Mouse (Mus musculus) liver, adult 2 months (tissue): Measurements from ENCODE around the gene Pet117. TPM values are rescaled to one million over a fixed set of nuclear protein-coding genes. Genes with fewer than 3 reads are reported as not detected.

ENCODE experiments used
- DNase-seq: peaks from one replicate; pipeline ENCODE4 v3.0.0-alpha.2; 2011; ENCODE audit warnings: low read depth, low spot score; ENCODE audit errors: extremely low read depth
- H3K27ac ChIP-seq: fragments of 200-500 bp; replicated peaks from 2 replicates; pipeline ENCODE4 v1.5.1; 2012; ENCODE audit warnings: low read depth, mild to moderate bottlenecking, control low read depth, inconsistent platforms, low read length; ENCODE audit not compliant: insufficient read depth
- H3K27me3 ChIP-seq: fragments of 200-500 bp; 2 replicates; pipeline ENCODE4 v1.6.1; 2012; ENCODE audit warnings: mild to moderate bottlenecking, moderate library complexity, low read length, inconsistent platforms; ENCODE audit not compliant: control insufficient read depth, insufficient read depth
- H3K36me3 ChIP-seq: fragments of 200-500 bp; 2 replicates; pipeline ENCODE4 v1.6.1; 2012; ENCODE audit warnings: low read length, inconsistent platforms; ENCODE audit not compliant: control insufficient read depth, insufficient read depth
- H3K4me1 ChIP-seq: fragments of 200-500 bp; 2 replicates; pipeline ENCODE4 v1.6.1; 2011; ENCODE audit warnings: low read length; ENCODE audit not compliant: control insufficient read depth, insufficient read depth
- H3K4me3 ChIP-seq: fragments of 200-500 bp; 2 replicates; pipeline ENCODE4 v1.5.1; 2011; ENCODE audit warnings: low read depth, mild to moderate bottlenecking, control low read depth, low read length, moderate library complexity; ENCODE audit not compliant: insufficient read depth
- H3K79me2 ChIP-seq: fragments of 200-500 bp; 2 replicates; pipeline ENCODE4 v1.6.1; 2012; ENCODE audit warnings: inconsistent platforms, mild to moderate bottlenecking, low read length, moderate library complexity; ENCODE audit not compliant: control insufficient read depth, insufficient read depth
- H3K9ac ChIP-seq: fragments of 200-500 bp; 2 replicates; pipeline ENCODE4 v1.6.1; 2012; ENCODE audit warnings: low read depth, mild to moderate bottlenecking, control low read depth, inconsistent platforms, low read length
- CTCF ChIP-seq: fragments of 200-500 bp; IDR thresholded peaks from 2 replicates; pipeline ENCODE4 v1.5.1; 2011; ENCODE audit warnings: low read depth, low read length, control low read depth
- POLR2A ChIP-seq: fragments of 200-500 bp; IDR thresholded peaks from 2 replicates; pipeline ENCODE4 v1.6.1; 2011; ENCODE audit warnings: low read length, control low read depth; ENCODE audit not compliant: insufficient read depth; ENCODE audit errors: extremely low read depth
- WGBS: fragments of 180-500 bp; shearing (Covaris S2); methylation state at CpG from one replicate; pipeline ENCODE4 v1.1.7; 2018; 5-methylcytosine and 5-hydroxymethylcytosine counted together
- polyA plus RNA-seq: library from polyadenylated mRNA; depleted of rRNA; stranded (reverse); fragments of >200 nt; gene quantifications from 2 replicates; pipeline ENCODE4 v1.2.3, GENCODE M21; 2012; rRNA removed
- total RNA-seq: library from RNA; depleted of rRNA; stranded (reverse); fragments of >200 nt; gene quantifications from 2 replicates; pipeline ENCODE4 v1.2.3, GENCODE M21; 2014; rRNA removed

Gene Pet117
- total and polyA plus RNA-seq, 2 experiments, result not detected

- no peak for DNase-seq
- no peaks in the 10 kb centered on the region for H3K79me2 ChIP-seq
- no peaks in the 10 kb centered on the region for H3K27me3 ChIP-seq
- no peaks in the 10 kb centered on the region for H3K4me1 ChIP-seq
- no peak overlapping the region for H3K4me3 ChIP-seq
- WGBS, result 74% methylated on average over 8 of the region's 8 CpGs
- H3K9ac ChIP-seq, result no peak overlapping the region
- TF ChIP-seq POLR2A (no peak), CTCF (no peak)
- H3K36me3 ChIP-seq, result no peaks in the 10 kb centered on the region
- H3K27ac ChIP-seq, result no peak overlapping the region
Observed at GRCm38 (mm10) chr2:144416859-144417258, 48.1 kb downstream of the Pet117 start.

- Histone ChIP-seq H3K27me3 (no peaks in the 10 kb centered on the region), H3K36me3 (no peaks in the 10 kb centered on the region), H3K27ac (no peak overlapping the region), H3K9ac (no peak overlapping the region), H3K79me2 (no peaks in the 10 kb centered on the region), H3K4me3 (no peak overlapping the region), H3K4me1 (no peaks in the 10 kb centered on the region)
- DNase-seq, result no peak
- 45% methylated on average over 2 of the region's 2 CpGs for WGBS
- TF ChIP-seq CTCF, result no peak
- no peak for TF ChIP-seq POLR2A
Observed at GRCm38 (mm10) chr2:144418062-144418461, 49.3 kb downstream of the Pet117 start.

GRCm38 (mm10) chr2:144422094-144422675, 53.4 kb downstream of the Pet117 start:
- Histone ChIP-seq H3K9ac (no peak overlapping the region), H3K4me1 (no peaks in the 10 kb centered on the region), H3K79me2 (no peaks in the 10 kb centered on the region), H3K27me3 (no peaks in the 10 kb centered on the region), H3K27ac (no peak overlapping the region), H3K36me3 (no peaks in the 10 kb centered on the region), H3K4me3 (no peak overlapping the region)
- no peak for DNase-seq
- TF ChIP-seq CTCF (no peak), POLR2A (no peak)
- WGBS, result 78% methylated on average over 10 of the region's 10 CpGs

Other genes with a start within 250 kb of the Pet117 start
- 6.8 and 7.2 TPM in 2 replicates for gene Mgme1, start 98.3 kb upstream of the Pet117 start, total RNA-seq
- 3.0 and 3.5 TPM in 2 replicates for gene Mgme1, start 98.3 kb upstream of the Pet117 start, polyA plus RNA-seq
- gene Snx5, start 98.1 kb upstream of the Pet117 start, total RNA-seq, result 60.3 and 62.4 TPM in 2 replicates
- gene Snx5, start 98.1 kb upstream of the Pet117 start, polyA plus RNA-seq, result 17.2 and 21.8 TPM in 2 replicates
- gene Ovol2, start 36.9 kb upstream of the Pet117 start, total RNA-seq, result 0.18 TPM in 1 of 2 replicates, not detected in the other
- gene Ovol2, start 36.9 kb upstream of the Pet117 start, polyA plus RNA-seq, result not detected in 2 replicates
- 10.2 and 16.4 TPM in 2 replicates for gene Kat14, start within 50 bp of the Pet117 start, total RNA-seq
- 15.8 TPM in 2 replicates for gene Kat14, start within 50 bp of the Pet117 start, polyA plus RNA-seq
- 0.18 and 0.34 TPM in 2 replicates for gene Dzank1, start 158.4 kb downstream of the Pet117 start, total RNA-seq
- gene Dzank1, start 158.4 kb downstream of the Pet117 start, polyA plus RNA-seq, result 0.09 and 0.48 TPM in 2 replicates
- gene Polr3f, start 158.7 kb downstream of the Pet117 start, total RNA-seq, result 8.1 and 8.9 TPM in 2 replicates
- 3.0 and 5.1 TPM in 2 replicates for gene Polr3f, start 158.7 kb downstream of the Pet117 start, polyA plus RNA-seq
- 16.1 and 17.1 TPM in 2 replicates for gene Rbbp9, start 181.9 kb downstream of the Pet117 start, total RNA-seq
- gene Rbbp9, start 181.9 kb downstream of the Pet117 start, polyA plus RNA-seq, result 7.1 and 9.2 TPM in 2 replicates
- gene Sec23b, start 187.2 kb downstream of the Pet117 start, total RNA-seq, result 41.1 and 49.7 TPM in 2 replicates
- 41.0 and 47.6 TPM in 2 replicates for gene Sec23b, start 187.2 kb downstream of the Pet117 start, polyA plus RNA-seq
- gene Smim26, start 225.1 kb downstream of the Pet117 start, total RNA-seq, result 23.0 and 28.8 TPM in 2 replicates
- gene Smim26, start 225.1 kb downstream of the Pet117 start, polyA plus RNA-seq, result 4.7 and 5.1 TPM in 2 replicates
- 13.4 and 14.2 TPM in 2 replicates for gene Dtd1, start 230.9 kb downstream of the Pet117 start, total RNA-seq
- 8.8 and 9.5 TPM in 2 replicates for gene Dtd1, start 230.9 kb downstream of the Pet117 start, polyA plus RNA-seq